Mouse (Mus musculus) midbrain, embryonic 14.5 days (tissue): ENCODE measurements around the gene Sh2b3. TPM values are rescaled to one million over a fixed set of nuclear protein-coding genes. Genes with fewer than 3 reads are reported as not detected.

ENCODE experiments used
- ATAC-seq: fragments of 200-750 bp; cut with Nextera tagmentation; 2 replicates; pipeline ENCODE4 v1.8.0; 2017; ENCODE audit warnings: moderate number of reproducible peaks, moderate library complexity; ENCODE audit not compliant: low FRiP score, low TSS enrichment
- DNase-seq: peaks from one replicate; pipeline ENCODE4 v3.0.0-alpha.2; 2015
- H3K27ac ChIP-seq: fragments of 300-500 bp; sonication (generic); replicated peaks from 2 replicates; pipeline ENCODE4 v1.5.1; 2014; ENCODE audit warnings: mild to moderate bottlenecking, low read depth, low read length, moderate library complexity
- H3K27me3 ChIP-seq: fragments of 300-500 bp; sonication (generic); 2 replicates; pipeline ENCODE4 v1.6.1; 2014; ENCODE audit warnings: low read length, control low read depth, mixed read lengths; ENCODE audit not compliant: control insufficient read depth, insufficient read depth
- H3K36me3 ChIP-seq: fragments of 300-500 bp; sonication (generic); 2 replicates; pipeline ENCODE4 v1.6.1; 2014; ENCODE audit warnings: low read length, control low read depth; ENCODE audit not compliant: control insufficient read depth, insufficient read depth
- H3K4me1 ChIP-seq: fragments of 300-500 bp; sonication (generic); 2 replicates; pipeline ENCODE4 v1.6.1; 2014; ENCODE audit warnings: mild to moderate bottlenecking, antibody characterized with exemption, low read length, control low read depth; ENCODE audit not compliant: control insufficient read depth, insufficient read depth
- H3K4me2 ChIP-seq: fragments of 300-500 bp; sonication (generic); 2 replicates; pipeline ENCODE4 v1.6.1; 2014; ENCODE audit warnings: mild to moderate bottlenecking, low read length, moderate library complexity
- H3K4me3 ChIP-seq: fragments of 300-500 bp; sonication (generic); replicated peaks from 2 replicates; pipeline ENCODE4 v1.5.1; 2014; ENCODE audit warnings: low read depth, low read length
- H3K9ac ChIP-seq: fragments of 300-500 bp; sonication (generic); replicated peaks from 2 replicates; pipeline ENCODE4 v1.6.1; 2014; ENCODE audit warnings: mild to moderate bottlenecking, low read length, moderate library complexity
- H3K9me3 ChIP-seq: fragments of 300-500 bp; sonication (generic); 2 replicates; pipeline ENCODE4 v1.6.1; 2016; ENCODE audit warnings: low read length, control low read depth, mixed read lengths; ENCODE audit not compliant: control insufficient read depth
- WGBS: fragments of 180-500 bp; shearing (Covaris S2); extraction: QIAGEN DNeasy Blood & Tissue Kit; methylation state at CpG from one replicate; pipeline ENCODE4 v1.1.7; 2014; 5-methylcytosine and 5-hydroxymethylcytosine counted together
- polyA plus RNA-seq: library from polyadenylated mRNA; unstranded; fragments of >200 nt; fragmentation: Nextera tagmentation; extraction: Ambion mirVana; gene quantifications from 2 replicates; pipeline ENCODE4 v1.2.1, GENCODE M21; 2014

Gene Sh2b3
- polyA plus RNA-seq, 1 experiment from 2014 or later = 7.8 TPM

GRCm38 (mm10) chr5:121824121-121824520, 13.3 kb downstream of the Sh2b3 start:
- Histone ChIP-seq H3K4me3 (no peak overlapping the region), H3K27ac (no peak overlapping the region; the same call in 1 of the 2 replicates), H3K9me3 (no peaks in the 10 kb centered on the region), H3K4me1 (peaks cover 6% of the 10 kb centered on the region; the same call in 1 of the 2 replicates), H3K27me3 (0 out of 2 replicates have a peak, but pooled peaks cover 3% of the 10 kb centered on the region), H3K36me3 (peaks cover 28% of the 10 kb centered on the region), H3K9ac (no peak overlapping the region), H3K4me2 (no peak overlapping the region)
- ATAC-seq = no peak
- no peak for DNase-seq
- 72% methylated on average over 4 of the region's 4 CpGs for WGBS

GRCm38 (mm10) chr5:121823668-121824067, 13.8 kb downstream of the Sh2b3 start:
- peaks cover 32% of the 10 kb centered on the region for H3K36me3 ChIP-seq
- no peak for DNase-seq
- no peak overlapping the region for H3K9ac ChIP-seq
- no peak overlapping the region for H3K4me3 ChIP-seq
- 0 out of 2 replicates have a peak overlapping the region, but pooled peaks have one; percentile 37 for H3K27ac ChIP-seq
- no peak overlapping the region for H3K4me2 ChIP-seq
- 0 out of 2 replicates have a peak, but pooled peaks cover 3% of the 10 kb centered on the region for H3K27me3 ChIP-seq
- WGBS = 100% methylated on average over 1 of the region's 1 CpGs
- no peaks in the 10 kb centered on the region for H3K9me3 ChIP-seq
- no peak for ATAC-seq
- H3K4me1 ChIP-seq = peaks cover 5% of the 10 kb centered on the region; the same call in 1 of the 2 replicates

DNA sequence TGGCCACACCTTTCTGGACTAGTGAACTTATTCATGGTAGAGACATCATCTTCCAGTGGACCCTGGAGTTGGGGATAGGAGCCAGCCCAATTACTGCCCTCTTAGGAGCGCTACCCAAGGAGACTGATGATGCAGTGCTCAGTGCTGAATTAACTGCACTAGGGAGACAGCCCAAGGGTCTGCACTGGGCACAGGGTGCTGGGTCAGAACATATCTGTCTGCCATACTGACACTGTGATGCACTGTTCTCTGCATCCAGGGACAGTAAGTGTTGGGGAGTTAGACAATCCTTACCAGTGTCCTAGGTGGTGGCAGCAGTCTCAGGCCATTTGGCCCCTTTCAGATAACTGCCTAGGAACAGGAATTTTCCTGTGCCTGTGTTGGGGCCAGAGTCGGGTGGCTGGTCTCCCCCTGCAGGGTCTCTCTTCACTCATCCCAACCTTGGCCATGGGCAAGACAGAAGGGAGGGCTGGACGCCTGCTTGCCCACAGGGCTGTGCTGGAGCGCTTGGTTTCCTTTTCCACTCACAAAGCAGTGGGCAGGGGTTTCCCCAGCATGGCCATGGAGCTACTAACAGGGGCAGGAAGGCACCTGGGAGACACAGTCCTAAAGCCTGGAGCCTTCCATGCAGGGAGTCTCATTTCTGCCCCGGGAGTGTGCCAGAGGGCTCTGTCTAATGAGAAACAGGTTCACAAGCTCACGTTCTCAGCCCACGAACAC, 14.5 kb downstream of the Sh2b3 start:
- Histone ChIP-seq H3K27me3 (0 out of 2 replicates have a peak, but pooled peaks cover 3% of the 10 kb centered on the region), H3K27ac (0 out of 2 replicates have a peak overlapping the region, but pooled peaks have one; percentile 37), H3K9ac (no peak overlapping the region), H3K4me1 (no peaks in the 10 kb centered on the region), H3K4me2 (no peak overlapping the region), H3K36me3 (peaks cover 40% of the 10 kb centered on the region), H3K4me3 (no peak overlapping the region), H3K9me3 (no peaks in the 10 kb centered on the region)
- no peak for DNase-seq
- no peak for ATAC-seq
- 80% methylated on average over 7 of the region's 7 CpGs for WGBS

DNA sequence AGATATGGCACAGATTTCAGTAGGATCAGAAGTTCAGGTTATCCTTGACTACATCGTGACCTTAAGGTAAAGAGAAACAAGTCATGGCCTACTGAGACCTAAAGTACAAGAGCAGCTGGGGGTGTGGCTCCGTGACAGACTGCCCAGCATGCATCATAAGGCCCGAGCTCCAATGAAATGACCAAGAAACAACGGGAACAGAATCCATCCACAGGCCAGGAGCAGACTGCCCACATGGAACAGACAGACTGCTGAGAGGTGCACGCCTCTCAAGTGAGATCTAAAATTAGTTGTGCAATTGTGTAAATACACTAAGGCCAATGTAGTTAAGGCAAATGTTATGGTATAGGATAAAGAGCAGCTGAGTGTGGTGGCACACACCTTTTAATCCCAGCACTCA, 15.9 kb downstream of the Sh2b3 start:
- H3K9me3 ChIP-seq = no peaks in the 10 kb centered on the region
- no peak overlapping the region for H3K4me3 ChIP-seq
- DNase-seq (no peak), ATAC-seq (no peak)
- H3K9ac ChIP-seq = no peak overlapping the region
- H3K4me1 ChIP-seq = no peaks in the 10 kb centered on the region
- H3K4me2 ChIP-seq = no peak overlapping the region
- no peak overlapping the region for H3K27ac ChIP-seq
- WGBS = 77% methylated on average over 5 of the region's 5 CpGs
- no peaks in the 10 kb centered on the region for H3K27me3 ChIP-seq
- peaks cover 54% of the 10 kb centered on the region for H3K36me3 ChIP-seq

DNA sequence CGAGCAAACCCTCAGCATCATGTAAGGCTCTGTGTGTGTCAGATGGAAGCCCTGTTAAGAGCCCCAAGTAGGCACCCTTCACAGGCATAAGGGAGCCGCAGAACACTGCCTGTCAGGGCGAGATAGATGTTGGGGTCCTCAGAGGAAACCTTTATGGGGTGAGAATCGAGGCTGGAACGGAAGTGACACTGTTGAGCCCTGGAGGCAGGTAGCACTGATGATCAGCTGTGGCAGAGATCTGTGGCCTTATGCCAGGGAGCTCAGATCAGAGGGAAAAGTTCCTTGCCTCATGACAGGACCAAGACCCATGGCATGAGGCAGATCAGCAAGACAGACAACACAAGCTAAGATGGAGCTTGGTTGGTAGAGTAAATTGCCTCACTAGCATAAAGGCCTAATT, 16.3 kb downstream of the Sh2b3 start:
- WGBS = 94% methylated on average over 5 of the region's 5 CpGs
- H3K9me3 ChIP-seq = no peaks in the 10 kb centered on the region

DNA sequence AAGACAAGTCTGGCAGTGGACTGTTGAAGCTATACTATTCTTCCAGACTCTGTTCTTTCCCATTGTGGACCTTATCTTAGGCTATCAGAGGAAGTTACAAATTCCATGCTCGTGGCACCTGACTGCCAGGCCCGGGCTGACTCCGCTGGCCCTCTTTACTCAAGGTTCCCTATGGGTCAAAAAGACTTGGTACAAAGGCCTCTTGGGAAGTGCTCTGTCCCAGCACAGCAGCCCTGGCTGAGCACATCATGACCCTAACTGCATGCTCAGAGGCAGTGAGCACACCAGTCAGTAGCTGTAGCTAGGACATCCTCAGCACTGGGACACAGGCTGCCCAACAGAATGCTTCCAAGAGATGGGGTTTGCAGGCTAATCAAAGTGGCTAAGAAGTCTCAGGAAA, 16.8 kb downstream of the Sh2b3 start:
- no peak overlapping the region for H3K4me2 ChIP-seq
- no peak overlapping the region for H3K9ac ChIP-seq
- H3K4me1 ChIP-seq = no peaks in the 10 kb centered on the region
- H3K9me3 ChIP-seq = no peaks in the 10 kb centered on the region
- H3K36me3 ChIP-seq = peaks cover 62% of the 10 kb centered on the region
- ATAC-seq (no peak), DNase-seq (no peak)
- H3K27ac ChIP-seq = no peak overlapping the region
- H3K27me3 ChIP-seq = no peaks in the 10 kb centered on the region
- H3K4me3 ChIP-seq = no peak overlapping the region
- 93% methylated on average over 3 of the region's 3 CpGs for whole genome bisulfite sequencing

More for the DNA sequence above, 16.3 kb downstream of the Sh2b3 start:
- peaks cover 58% of the 10 kb centered on the region for H3K36me3 ChIP-seq
- H3K4me1 ChIP-seq = no peaks in the 10 kb centered on the region
- no peak overlapping the region for H3K27ac ChIP-seq
- no peaks in the 10 kb centered on the region for H3K27me3 ChIP-seq
- H3K4me2 ChIP-seq = no peak overlapping the region
- no peak overlapping the region for H3K4me3 ChIP-seq
- ATAC-seq = no peak
- DNase-seq = no peak
- H3K9ac ChIP-seq = no peak overlapping the region

GRCm38 (mm10) chr5:121820161-121820560, 17.3 kb downstream of the Sh2b3 start:
- 92% methylated on average over 2 of the region's 2 CpGs for WGBS
- ATAC-seq = no peak

GRCm38 (mm10) chr5:121819559-121819958, 17.9 kb downstream of the Sh2b3 start:
- peaks cover 66% of the 10 kb centered on the region for H3K36me3 ChIP-seq
- WGBS = 97% methylated on average over 5 of the region's 5 CpGs
- ATAC-seq (no peak), DNase-seq (no peak)
- no peak overlapping the region for H3K9ac ChIP-seq
- no peak overlapping the region for H3K27ac ChIP-seq
- H3K9me3 ChIP-seq = no peaks in the 10 kb centered on the region
- H3K4me1 ChIP-seq = no peaks in the 10 kb centered on the region
- H3K4me2 ChIP-seq = no peak overlapping the region
- no peak overlapping the region for H3K4me3 ChIP-seq
- no peaks in the 10 kb centered on the region for H3K27me3 ChIP-seq

More at GRCm38 (mm10) chr5:121820161-121820560, 17.3 kb downstream of the Sh2b3 start:
- Histone ChIP-seq H3K4me3 (no peak overlapping the region), H3K9me3 (no peaks in the 10 kb centered on the region), H3K4me1 (no peaks in the 10 kb centered on the region), H3K27ac (no peak overlapping the region), H3K27me3 (no peaks in the 10 kb centered on the region), H3K36me3 (peaks cover 66% of the 10 kb centered on the region), H3K4me2 (no peak overlapping the region), H3K9ac (no peak overlapping the region)
- no peak for DNase-seq

GRCm38 (mm10) chr5:121818862-121819261, 18.6 kb downstream of the Sh2b3 start:
- no peaks in the 10 kb centered on the region for H3K4me1 ChIP-seq
- no peak overlapping the region for H3K4me2 ChIP-seq
- no peaks in the 10 kb centered on the region for H3K27me3 ChIP-seq
- WGBS = 88% methylated on average over 4 of the region's 4 CpGs
- H3K27ac ChIP-seq = no peak overlapping the region
- DNase-seq (no peak), ATAC-seq (no peak)
- no peaks in the 10 kb centered on the region for H3K9me3 ChIP-seq
- H3K9ac ChIP-seq = no peak overlapping the region
- peaks cover 73% of the 10 kb centered on the region for H3K36me3 ChIP-seq
- no peak overlapping the region for H3K4me3 ChIP-seq
